Mouse (Mus musculus) adrenal gland, adult (tissue): Measurements from ENCODE around the gene March9.
"Not testable (repeated sequence)": the region's sequence is repeated elsewhere in the genome, so short reads cannot be mapped to it uniquely, and the experiment has no call there.

Experiments
- DNase-seq, 2 experiments: peaks; one replicate each; pipeline ENCODE4 v3.0.0; 2022 to 2023; ENCODE audit warnings: low spot score in 1 of 2; ENCODE audit not compliant: inconsistent age in 2 of 2

Gene March9

DNA sequence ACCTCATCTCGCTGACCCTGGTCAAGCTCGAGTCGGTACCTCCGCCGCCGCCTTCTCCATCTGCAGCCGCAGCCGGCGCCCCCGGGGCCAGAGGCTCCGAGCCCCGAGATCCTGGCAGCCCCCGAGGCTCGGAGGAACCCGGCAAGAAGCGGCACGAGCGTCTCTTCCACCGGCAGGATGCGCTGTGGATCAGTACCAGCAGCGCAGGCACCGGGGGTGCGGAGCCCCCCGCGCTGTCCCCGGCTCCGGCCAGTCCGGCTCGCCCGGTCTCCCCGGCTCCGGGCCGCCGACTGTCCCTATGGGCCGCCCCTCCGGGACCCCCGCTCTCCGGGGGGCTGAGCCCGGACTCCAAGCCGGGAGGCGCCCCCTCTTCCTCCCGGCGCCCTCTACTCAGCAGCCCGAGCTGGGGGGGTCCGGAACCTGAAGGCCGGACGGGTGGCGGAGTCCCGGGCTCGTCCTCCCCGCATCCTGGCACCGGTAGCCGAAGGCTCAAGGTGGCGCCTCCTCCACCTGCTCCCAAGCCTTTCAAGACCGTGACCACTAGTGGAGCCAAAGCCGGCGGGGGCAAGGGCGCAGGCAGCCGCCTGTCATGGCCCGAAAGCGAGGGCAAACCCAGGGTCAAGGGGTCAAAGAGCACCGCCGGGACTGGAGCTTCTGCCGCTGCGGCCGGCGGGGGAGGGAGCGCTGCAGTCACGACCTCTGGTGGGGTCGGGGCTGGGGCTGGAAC, 19.8 kb upstream of the March9 start:
- DNase-seq = peak in 1 of 2 experiments; percentile 51

DNA sequence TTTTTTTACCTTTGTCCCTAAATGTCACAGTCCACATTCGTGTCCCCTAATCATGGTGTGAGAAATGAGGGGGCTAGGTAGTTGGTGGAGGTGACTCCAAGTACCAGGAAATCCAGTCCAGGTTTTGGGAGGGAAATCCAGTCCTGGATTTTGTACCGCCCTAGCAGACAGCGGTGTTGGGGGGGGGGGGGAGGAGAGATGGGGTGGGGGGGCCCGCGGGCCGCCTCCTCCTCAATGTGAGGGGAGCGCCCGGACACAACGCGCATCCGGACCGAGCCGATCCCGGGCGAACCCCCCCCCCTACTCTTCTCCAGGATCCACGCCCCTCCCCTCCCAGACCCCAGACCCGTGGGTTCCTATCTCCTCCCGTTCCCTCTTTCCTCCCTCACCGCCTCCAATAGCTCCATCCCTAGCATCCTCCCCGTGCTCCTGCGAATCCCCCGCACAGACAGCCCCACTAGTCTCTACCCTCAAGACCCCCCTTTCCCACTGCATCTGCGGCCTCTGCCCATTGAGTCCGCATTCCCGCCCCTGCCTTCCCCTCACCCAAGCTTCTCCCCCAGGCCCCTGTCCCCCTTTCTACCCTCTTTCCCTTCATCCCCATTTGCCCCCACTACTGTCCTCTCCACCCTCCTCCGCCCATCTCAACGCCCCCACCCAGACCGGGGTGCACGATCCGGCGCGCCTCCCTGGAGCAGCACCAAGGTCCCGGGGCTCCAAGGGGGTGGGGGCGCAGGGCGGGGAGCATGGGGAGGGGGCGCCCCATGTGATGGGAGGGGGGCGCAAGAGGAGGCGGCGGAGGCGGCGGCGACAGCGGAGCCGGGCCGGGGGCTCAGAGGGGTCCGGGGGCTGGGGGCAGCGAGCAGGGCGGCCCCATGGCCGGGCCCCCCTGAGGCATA, 18.9 kb upstream of the March9 start:
- peak in 1 of 2 experiments; percentile 51 for DNase-seq

DNA sequence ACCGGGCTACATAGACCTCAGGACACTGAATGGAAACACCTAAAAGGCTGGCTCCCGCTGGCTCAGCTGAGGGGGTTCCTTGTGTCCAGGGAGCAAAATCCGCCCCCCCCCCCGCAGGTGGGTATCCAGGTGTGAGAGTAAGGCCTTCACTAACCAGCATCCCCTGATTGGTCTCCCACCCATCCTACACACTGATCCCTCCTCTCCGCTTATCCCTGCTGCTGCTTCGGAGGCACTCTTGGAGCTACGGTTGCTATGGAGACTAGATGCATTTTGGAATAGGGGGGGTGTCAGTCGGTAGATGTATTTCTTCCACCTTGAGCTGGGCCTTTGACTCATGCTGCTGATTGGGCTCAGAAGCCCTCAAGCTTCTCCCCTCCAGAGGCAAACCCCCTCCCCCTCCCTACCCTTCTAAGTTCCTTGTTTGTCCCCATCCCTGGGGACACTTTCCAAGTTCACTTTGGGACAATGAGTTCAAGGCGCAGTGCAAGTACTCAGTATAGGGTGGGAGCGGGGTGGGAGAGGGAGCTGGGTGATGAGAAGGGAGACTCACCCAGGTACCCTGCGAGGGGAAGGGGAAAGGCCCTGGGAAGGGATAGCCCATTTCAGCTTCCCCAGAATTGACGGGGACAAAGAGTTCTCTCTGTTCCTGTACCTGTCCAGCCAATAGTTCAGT, 18.2 kb upstream of the March9 start:
- no peak for DNase-seq

DNA sequence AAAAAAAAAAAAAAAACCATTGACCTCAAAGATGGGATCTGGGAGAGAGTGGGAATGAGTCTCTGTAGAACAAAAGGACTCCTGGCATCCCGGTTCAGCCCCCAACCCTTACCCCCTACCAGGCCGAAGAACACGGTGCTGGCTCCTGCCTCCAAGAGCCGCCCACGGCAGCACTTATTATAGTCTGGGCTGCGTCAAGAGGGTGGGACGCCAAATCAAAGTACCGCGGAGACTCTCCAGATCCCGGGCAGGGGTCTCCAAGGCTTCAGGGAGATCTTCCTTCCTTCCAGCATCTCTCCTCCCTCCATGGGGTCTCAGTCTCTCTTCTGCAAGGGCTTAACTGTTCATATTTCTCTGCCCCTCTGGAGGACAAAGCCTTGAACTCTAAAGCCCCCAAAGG, 17.5 kb upstream of the March9 start:
- DNase-seq = no peak

DNA sequence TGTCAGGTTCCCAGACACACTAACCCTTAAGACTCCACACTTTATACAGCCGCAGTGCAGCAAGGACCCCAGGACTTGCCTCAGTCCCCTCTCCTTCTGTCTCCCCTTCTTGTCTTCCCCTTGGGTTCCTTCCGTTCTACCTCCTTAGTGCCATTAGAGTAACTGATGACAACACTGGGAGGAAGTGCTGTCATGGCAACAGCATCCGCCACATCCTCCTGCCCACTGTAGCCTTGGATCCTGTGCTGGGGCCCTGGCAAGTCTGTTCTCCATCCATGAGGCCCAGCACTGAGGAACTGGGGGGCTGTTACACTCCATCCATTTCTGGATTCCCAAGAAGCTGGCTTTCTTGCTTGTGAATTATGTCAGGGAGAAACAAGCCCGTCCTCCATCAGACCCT, 16.1 kb upstream of the March9 start:
- DNase-seq = no peak

DNA sequence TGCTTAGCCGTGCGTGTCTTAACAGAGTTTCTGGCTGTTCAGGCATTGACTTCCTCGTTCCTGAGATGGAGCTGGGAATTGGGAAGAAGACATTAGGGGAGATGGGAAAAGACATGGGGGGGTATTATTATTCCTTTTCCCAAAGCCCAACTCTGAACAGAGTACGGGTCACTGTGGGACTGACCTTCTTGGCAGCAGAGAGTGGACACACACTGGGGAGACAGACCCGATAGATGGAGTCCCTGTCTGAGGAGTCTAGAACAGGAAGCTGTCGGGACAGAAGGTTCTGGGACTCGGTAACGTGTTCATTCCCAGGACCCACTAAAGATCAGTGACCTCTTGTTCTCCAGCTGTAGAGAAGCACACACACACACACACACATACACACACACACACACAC, 15.7 kb upstream of the March9 start:
- no peak for DNase-seq

DNA sequence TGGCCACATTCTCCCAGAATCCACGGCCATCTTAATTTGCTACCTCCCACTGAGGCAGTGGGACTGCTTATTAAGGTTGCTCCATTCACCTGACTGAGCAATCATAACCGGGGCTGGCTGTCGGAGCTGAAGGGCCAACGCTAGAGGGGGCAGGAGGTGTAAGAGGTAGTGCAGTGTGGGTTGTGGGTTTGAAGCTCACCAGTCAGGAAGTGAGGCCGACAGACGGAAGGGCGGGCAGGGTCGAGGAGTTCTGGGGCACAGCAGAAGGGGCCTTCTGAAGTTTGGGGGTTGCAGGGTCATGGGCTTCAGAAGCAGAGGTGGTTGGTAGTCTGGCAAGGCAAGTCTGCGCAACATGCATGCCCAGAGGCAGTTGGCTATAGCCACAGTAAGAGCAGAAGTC, 15.1 kb upstream of the March9 start, which contains the start of gene Agap2:
Gene Agap2 (plus strand): TSS at position 205 of the 400 bp plus-strand sequence.
- DNase-seq = no peak

DNA sequence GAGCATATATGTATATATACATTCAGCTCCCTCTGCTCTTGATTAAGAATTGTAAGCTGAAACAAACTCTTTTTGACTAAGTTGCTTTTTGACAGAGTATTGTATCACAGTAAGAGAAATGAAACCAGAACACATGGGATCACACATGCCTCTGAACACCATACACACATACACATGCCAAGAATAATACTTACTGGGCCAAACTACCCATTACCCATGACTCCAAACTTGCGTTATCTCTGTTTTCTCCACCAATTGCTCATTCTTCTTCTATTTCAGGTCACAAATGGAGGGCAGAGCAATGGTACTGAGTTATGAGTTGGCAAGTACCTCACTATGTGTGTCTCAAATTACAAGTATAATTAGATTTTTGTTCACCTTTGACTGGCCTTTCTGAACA, 14.0 kb upstream of the March9 start:
- DNase-seq = no peak

DNA sequence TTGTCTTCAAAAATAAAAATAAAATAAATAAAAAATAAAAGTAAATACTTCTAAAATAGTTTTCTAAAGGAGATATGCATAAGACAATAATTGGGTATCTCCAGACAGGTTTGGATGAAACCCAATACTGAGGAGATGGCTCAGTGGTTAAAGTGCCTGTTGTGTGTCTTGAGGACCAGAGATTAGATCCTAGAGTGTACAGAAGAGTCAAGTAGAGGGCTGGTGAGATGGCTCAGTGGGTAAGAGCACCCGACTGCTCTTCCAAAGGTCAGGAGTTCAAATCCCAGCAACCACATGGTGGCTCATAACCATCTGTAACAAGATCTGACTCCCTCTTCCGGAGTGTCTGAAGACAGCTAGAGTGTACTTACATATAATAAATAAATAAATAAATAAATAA, 13.0 kb upstream of the March9 start:
- not testable (repeated sequence) for DNase-seq

DNA sequence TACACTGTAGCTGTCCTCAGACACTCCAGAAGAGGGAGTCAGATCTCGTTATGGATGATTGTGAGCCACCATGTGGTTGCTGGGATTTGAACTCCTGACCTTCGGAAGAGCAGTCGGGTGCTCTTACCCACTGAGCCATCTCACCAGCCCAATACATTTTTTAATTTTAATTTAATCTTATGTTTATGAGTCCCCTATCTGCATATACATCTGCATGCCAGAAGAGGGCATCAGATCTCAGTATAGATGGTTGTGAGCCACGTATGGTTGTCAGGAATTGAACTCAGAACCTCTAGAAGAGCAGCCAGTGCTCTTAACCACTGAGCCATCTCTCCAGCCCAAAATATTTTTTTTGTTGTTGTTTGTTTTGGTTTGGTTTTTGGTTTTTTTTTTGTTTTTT, 12.3 kb upstream of the March9 start:
- not testable (repeated sequence) for DNase-seq

DNA sequence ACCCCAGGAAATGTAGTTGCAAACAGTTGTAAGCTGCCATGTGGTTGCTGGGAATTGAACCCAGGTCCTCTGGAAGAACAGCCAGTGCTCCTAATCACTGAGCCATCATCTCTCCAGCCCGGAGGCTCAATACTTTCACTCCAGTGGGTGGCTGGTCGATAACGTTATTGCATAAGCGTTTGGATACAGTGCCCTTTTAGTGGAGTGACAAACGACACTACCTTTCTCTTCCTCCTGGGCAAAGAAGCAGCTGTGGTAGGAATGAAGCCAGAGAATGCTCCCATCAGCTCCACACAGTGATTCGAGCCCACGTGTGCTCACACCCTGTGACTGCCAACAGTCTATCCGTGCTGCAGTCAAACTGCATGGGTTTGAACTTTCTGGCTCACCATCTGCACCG, 11.2 kb upstream of the March9 start:
- no peak for DNase-seq

DNA sequence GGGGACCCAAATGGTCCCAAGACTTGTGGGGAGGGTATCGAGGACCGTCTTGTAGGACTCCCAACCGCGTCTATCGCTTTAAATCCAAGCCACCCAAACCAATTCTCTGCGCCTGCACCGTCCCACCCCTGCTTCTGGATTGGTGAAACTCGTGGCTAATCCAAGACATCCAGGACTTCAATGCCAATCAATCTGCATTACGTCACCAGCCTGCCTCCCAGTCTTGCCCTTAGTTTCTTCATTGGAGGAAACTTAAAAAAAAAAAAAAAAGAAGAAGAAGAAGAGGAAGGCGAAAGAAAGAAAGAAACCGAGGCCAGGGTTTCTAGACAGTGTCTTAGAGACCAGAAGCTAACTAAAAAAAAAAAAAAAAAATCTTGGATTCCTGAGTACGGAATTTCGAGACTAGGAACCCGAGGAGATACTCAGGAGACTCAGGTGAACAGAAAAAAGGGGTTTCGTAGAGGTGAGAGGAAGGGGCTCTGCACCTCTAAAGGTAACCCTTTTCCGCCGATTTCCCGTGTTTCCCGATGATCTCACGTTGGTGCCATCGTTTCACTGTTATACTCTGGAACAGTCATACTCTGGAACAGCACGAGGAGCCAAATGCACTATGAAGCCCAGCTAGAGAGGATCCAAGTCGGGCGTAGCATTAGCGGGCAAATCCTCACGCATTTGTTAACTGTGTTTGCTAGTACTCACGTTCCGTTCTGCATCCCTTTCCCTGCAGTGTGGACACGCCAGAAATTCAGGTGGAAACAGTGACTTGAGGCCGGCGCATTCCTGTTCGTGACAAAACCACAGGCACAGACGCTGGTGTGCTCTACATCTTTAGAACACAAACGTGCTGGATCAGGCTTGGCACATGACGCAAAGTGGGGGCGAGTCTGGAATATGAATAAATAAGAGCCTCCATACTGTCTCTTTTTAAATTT, 10.5 kb upstream of the March9 start, which contains the start of gene Tspan31:
Gene Tspan31 (minus strand): TSS at position 75 of the 932 bp plus-strand sequence.
- DNase-seq = peak; percentile 93 to 97

DNA sequence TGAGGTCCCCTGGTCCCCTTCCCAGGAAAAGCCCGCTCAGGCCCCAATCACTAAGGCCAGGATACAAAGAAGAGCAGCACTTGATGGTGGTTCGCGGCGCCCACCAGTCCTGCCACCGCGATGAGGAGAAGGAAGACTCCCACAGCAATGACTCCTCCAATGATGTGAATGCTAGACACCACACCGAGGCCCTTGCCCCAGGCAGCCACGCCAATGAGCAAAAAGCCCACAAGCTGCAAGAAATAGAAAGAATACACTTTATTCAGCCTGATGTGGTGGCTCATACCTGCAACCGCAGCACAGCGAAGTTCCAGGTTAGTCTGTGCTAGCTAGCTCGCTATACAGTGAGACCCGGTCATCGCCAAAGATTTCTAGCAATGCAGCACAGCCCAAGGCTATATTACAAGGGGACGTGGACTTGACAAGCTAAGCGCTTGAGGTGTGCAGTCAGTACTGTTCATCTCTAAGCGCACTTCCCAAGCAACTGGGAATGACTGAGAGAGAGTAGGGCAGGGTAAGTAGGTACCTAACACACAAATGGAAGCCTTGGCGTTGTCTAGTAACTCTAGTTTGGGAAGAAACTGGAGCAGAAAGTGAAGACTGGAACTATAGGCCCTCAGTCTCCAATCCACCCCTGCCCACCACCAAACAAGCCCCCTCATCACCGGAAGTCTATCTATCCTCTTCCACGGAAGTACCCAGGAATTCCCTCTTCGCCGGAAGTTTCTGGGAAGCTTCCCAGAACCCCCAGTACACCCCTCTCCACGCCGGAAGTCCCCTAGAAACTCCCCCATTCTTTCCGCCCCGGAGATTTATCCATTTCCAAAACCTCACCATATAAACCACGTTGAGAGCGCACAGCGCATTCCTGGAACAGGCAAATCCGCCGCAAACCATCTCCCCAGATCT, 9.6 kb upstream of the March9 start:
- no peak for DNase-seq

DNA sequence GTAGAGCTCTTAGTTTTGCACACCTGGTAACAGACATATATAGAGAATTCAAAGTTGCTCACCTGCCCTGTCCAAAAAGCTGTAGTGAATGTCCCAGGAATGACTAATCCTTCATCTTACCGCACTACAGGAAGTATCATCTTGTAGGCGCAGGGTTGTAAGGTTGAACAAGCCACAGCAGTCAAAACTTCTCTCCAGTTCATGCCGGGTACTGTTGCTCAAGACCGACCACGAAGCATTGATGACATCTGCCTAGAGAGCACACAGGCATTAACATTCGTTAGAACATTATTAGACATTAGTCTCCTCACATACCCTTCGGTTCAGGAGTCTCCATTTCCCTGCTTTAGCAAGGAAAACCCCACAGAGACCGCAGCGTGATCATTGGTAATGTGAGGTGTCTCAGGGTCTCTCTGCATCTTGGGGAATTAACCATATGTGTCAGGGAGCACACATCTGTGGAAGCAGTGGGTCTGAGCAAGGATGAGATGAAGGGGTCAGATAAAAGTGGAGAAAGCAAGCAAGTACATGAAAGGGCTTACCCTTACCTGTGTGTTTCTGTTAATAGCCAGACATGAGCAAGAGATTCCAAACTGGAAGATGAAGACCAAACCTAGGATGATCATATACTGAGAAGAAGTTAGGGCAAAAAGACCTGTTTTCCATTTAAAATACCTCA, 8.5 kb upstream of the March9 start:
- DNase-seq = peak in 1 of 2 experiments; percentile 36

DNA sequence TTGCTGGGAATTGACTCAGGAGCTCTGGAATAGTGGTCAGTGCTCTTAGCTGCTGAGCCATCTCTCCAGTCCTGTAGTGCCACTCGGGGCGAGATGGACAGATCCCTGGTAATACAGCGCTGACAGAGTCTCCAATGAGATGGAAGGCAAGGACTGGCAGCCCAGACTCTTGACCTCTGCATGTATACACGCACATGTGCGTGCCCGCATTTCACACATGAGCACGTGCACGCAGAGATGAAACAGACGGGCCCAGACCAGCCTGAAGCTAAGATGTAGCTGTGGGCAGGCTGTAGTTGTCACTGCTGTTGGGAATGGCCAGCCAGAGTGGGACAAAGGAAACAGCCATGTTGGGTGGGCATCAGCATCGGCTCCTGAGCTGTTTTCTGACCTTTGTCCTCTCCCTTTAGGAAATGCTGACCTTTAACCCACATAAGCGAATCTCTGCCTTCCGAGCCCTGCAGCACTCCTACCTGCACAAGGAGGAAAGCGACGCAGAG, 6.6 kb upstream of the March9 start:
- peak in 1 of 2 experiments; percentile 42 for DNase-seq

DNA sequence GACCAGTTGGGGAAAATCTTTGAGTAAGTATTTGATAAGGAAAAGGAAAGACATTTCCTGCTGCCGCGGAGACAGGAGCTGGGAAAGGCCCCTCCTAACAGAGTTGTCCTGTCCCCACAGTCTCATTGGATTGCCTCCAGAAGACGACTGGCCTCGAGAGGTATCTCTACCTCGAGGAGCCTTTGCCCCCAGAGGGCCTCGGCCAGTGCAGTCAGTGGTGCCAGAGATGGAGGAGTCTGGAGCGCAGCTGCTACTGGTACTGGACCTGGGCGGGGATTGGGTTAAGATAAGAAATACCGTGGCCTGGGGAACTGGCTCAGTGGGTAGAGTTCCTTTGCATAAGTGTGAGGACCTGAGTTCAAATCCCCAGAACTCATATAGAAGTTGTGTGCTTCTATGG, 6.0 kb upstream of the March9 start:
- DNase-seq = no peak

DNA sequence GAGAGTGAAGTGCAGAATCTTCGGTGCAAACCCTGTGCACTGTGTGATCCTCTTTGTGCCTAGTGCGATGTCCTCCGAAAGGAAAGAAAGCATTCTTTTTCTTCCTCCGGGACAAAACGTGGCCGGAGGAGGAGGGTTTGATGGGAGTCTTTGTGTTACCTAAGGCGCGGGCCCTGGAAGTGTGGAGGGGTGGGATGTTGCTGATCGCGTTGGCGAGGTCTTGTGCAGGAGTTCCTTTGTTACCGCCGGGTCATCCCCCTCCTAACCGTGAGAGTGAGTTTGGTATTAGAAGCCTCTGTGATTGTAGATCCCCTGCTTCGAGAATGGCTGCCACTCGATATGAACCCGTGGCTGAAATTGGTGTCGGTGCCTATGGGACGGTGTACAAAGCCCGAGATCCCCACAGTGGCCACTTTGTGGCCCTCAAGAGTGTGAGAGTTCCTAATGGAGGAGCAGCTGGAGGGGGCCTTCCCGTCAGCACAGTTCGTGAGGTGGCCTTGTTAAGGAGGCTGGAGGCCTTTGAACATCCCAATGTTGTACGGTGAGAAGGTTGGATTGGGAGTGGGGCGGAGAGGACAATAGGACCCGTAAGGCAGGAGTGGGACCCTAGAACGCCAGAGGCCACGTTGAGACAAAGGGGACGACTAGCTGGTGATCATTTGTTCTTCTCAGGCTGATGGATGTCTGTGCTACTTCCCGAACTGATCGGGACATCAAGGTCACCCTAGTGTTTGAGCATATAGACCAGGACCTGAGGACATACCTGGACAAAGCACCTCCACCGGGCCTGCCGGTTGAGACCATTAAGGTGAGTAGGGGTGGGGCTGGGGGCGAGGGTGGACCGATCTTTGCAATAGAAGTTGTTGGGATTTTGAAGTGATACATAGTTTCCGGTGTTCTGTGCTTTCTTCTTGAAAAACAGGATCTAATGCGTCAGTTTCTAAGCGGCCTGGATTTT, 4.2 kb upstream of the March9 start:
- no peak for DNase-seq
